Mouse (Mus musculus) midbrain, embryonic 11.5 days (tissue): ENCODE results near the gene Tas1r3. TPM values are rescaled to one million over a fixed set of nuclear protein-coding genes. Genes with fewer than 3 reads are reported as not detected.

ENCODE experiments used
- ATAC-seq: fragments of 200-750 bp; cut with Nextera tagmentation; 2 replicates; pipeline ENCODE4 v1.8.0; 2017; ENCODE audit warnings: moderate TSS enrichment, moderate library complexity; ENCODE audit not compliant: low FRiP score
- DNase-seq: peaks from one replicate; pipeline ENCODE4 v3.0.0; 2015; ENCODE audit warnings: low spot score; ENCODE audit errors: missing footprints
- H3K27ac ChIP-seq: fragments of 300-500 bp; sonication (generic); 2 replicates; pipeline ENCODE4 v1.5.1; 2014; ENCODE audit warnings: low read depth, low read length
- H3K27me3 ChIP-seq: fragments of 300-500 bp; sonication (generic); 2 replicates; pipeline ENCODE4 v1.6.1; 2014; ENCODE audit warnings: mild to moderate bottlenecking, low read length, moderate library complexity, mixed read lengths; ENCODE audit not compliant: control insufficient read depth, insufficient read depth
- H3K36me3 ChIP-seq: fragments of 300-500 bp; sonication (generic); 2 replicates; pipeline ENCODE4 v1.6.1; 2014; ENCODE audit warnings: mild to moderate bottlenecking, low read length, moderate library complexity, mixed read lengths; ENCODE audit not compliant: control insufficient read depth, insufficient read depth
- H3K4me1 ChIP-seq: fragments of 300-500 bp; sonication (generic); 2 replicates; pipeline ENCODE4 v1.6.1; 2014; ENCODE audit warnings: low read length; ENCODE audit not compliant: control insufficient read depth, insufficient read depth
- H3K4me2 ChIP-seq: fragments of 300-500 bp; sonication (generic); 2 replicates; pipeline ENCODE4 v1.6.1; 2014; ENCODE audit warnings: mild to moderate bottlenecking, moderate library complexity
- H3K4me3 ChIP-seq: fragments of 300-500 bp; sonication (generic); 2 replicates; pipeline ENCODE4 v1.5.1; 2014; ENCODE audit warnings: low read depth, low read length
- H3K9ac ChIP-seq: fragments of 300-500 bp; sonication (generic); 2 replicates; pipeline ENCODE4 v1.6.1; 2014; ENCODE audit warnings: low read length
- H3K9me3 ChIP-seq: fragments of 300-500 bp; sonication (generic); 2 replicates; pipeline ENCODE4 v1.6.1; 2016; ENCODE audit warnings: low read length; ENCODE audit not compliant: control insufficient read depth
- WGBS: fragments of 180-500 bp; shearing (Covaris S2); extraction: QIAGEN DNeasy Blood & Tissue Kit; methylation state at CpG from one replicate; pipeline ENCODE4 v1.1.7; 2014; 5-methylcytosine and 5-hydroxymethylcytosine counted together
- polyA plus RNA-seq: library from polyadenylated mRNA; unstranded; fragments of >200 nt; fragmentation: Nextera tagmentation; extraction: Ambion mirVana; gene quantifications from 2 replicates; pipeline ENCODE4 v1.2.1, GENCODE M21; 2014

Tas1r3 gene
- polyA plus RNA-seq, 1 experiment from 2014 or later, result 0.34 TPM

DNA sequence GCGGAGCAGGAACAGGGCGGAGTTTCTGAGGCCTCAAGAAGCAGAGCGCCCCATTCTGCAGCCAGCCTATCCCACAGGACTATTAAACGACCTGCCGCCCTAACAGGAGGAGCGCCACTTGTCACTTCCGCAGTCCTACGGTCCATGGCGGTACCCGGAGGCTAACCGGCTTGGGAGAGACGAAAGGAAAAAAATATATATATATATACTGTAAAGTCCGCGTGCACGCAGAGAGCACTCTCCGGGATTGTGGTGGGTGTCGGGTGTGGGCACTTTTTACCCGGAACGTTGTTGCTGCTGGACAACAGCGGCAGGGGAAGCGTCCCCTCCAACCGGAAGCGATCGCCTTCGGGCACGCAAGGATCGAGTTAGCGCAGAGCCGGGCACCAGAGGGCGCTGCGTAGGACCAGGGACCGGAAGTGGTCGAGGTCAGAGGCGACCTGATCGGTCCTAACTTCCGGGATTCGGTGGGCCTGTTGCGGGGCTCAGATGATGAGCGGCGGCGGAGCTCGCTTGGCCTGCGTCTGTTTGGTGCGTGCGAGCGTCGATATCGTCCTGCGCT is 31.9 kb downstream of the Tas1r3 start, which contains the start of gene Aurkaip1:
TSS of gene Aurkaip1 (plus strand) at position 68 of the 562 bp plus-strand sequence.
- H3K4me2 ChIP-seq, result peak within 1 kb of the TSS; percentile 96
- ATAC-seq, result peak; percentile 95
- WGBS, result under 1% methylated on average over 49 of the region's 49 CpGs

DNA sequence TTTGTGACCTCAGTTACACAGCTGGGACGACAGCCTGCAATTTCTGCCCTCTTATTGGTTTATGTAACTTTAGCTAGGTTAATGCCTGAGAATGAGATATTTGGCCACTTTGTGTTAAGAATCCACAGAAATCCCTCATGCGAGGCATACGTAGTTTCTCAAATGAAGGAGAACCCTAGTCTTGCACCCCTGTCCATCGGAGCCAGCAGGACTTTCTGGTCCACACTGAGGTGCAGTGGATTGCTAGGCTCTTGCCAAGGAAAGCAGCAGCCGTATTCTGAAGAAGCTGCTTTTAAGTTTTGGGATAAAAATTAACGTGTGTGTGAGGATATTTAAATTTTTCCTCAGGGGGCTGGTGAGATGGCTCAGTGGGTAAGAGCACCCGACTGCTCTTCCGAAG is 32.6 kb downstream of the Tas1r3 start:
- peak overlapping the region; percentile 87; the same call in 1 of the 2 replicates for H3K4me3 ChIP-seq
- 63% methylated on average over 8 of the region's 8 CpGs for WGBS
- ATAC-seq (no peak), DNase-seq (no peak)
- H3K27me3 ChIP-seq, result no peaks in the 10 kb centered on the region
- H3K9ac ChIP-seq, result no peak overlapping the region
- no peak overlapping the region for H3K27ac ChIP-seq
- peak overlapping the region; percentile 96; the same call in 1 of the 2 replicates for H3K4me2 ChIP-seq
- H3K4me1 ChIP-seq, result peaks cover 8% of the 10 kb centered on the region
- no peaks in the 10 kb centered on the region for H3K9me3 ChIP-seq
- peaks cover 7% of the 10 kb centered on the region for H3K36me3 ChIP-seq

More for the DNA sequence above, 31.9 kb downstream of the Tas1r3 start, which contains the start of gene Aurkaip1:
- Histone ChIP-seq H3K4me3 (peak within 1 kb of the TSS; percentile 87), H3K27ac (peak within 1 kb of the TSS; percentile 80), H3K9me3 (no peaks in the 10 kb centered on the region), H3K4me1 (peaks cover 8% of the 10 kb centered on the region), H3K36me3 (peaks cover 7% of the 10 kb centered on the region; the same call in 1 of the 2 replicates), H3K27me3 (no peaks in the 10 kb centered on the region), H3K9ac (peak within 1 kb of the TSS; percentile 90)
- DNase-seq, result peak; percentile 100

DNA sequence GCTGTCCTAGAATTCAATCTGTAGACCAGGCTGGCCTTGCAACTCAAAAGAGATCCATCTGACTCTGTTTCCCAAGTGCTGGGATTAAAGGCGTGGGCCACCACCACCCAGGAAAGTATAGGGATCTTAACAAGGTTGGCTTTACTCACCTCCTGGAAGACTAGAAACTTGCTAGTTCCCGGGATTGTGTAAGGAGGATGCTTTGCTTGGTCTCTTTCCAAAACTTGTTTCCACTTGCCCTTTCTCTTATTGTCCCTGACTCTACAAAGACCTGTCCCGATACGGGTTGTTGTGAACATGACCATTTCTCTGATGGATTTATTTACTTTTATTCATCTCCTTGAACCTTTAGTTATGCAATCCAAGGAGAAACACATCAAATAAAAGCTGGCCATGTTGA is 33.3 kb downstream of the Tas1r3 start:
- no peaks in the 10 kb centered on the region for H3K9me3 ChIP-seq
- H3K9ac ChIP-seq, result no peak overlapping the region
- peaks cover 8% of the 10 kb centered on the region for H3K4me1 ChIP-seq
- H3K36me3 ChIP-seq, result peaks cover 8% of the 10 kb centered on the region
- DNase-seq, result no peak
- 94% methylated on average over 4 of the region's 4 CpGs for WGBS
- no peaks in the 10 kb centered on the region for H3K27me3 ChIP-seq
- no peak overlapping the region for H3K27ac ChIP-seq
- ATAC-seq, result no peak
- H3K4me2 ChIP-seq, result no peak overlapping the region
- H3K4me3 ChIP-seq, result no peak overlapping the region

DNA sequence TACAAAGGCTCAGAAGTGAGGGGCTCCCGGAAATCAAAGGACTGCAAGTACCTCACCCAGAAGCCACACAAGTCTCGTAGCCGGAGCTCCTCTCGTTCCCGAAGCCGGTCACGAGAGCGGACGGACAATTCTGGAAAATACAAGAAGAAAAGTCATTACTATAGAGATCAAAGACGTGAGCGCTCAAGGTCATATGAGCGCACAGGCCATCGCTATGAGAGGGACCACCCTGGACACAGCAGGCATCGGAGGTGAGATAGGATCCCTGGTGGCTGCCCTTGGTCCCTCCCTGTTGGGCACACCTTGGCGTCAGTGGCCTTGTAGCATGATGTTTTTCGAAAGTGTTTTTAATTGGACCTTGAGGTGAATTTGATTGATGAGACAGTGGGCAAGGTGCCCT is 39.7 kb downstream of the Tas1r3 start:
- Histone ChIP-seq H3K9me3 (no peaks in the 10 kb centered on the region), H3K27me3 (no peaks in the 10 kb centered on the region)
- ATAC-seq, result no peak

DNA sequence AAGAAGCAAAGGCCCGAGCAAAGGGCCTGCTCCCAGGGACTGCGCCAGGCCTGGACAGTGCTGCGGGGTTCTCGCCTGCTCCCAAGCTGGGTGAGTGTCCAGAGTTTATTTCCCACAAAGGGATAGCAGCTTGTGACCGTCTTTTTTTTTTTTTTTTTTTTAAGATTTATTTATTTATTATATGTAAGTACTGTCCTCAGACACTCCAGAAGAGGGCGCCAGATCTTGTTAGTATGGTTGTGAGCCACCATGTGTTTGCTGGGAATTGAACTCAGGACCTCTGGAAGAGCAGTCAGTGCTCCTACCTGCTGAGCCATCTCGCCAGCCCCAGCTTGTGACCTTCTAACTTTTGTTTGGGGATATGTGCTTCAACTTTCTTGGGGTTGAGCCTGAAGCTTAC is 42.1 kb downstream of the Tas1r3 start:
- no peak for ATAC-seq
- Histone ChIP-seq H3K27me3 (no peaks in the 10 kb centered on the region), H3K4me1 (no peaks in the 10 kb centered on the region), H3K4me2 (no peak overlapping the region), H3K9ac (no peak overlapping the region), H3K4me3 (no peak overlapping the region), H3K36me3 (peaks cover 55% of the 10 kb centered on the region), H3K27ac (no peak overlapping the region), H3K9me3 (no peaks in the 10 kb centered on the region)
- 90% methylated on average over 7 of the region's 7 CpGs for WGBS
- no peak for DNase-seq

More for the DNA sequence above, 39.7 kb downstream of the Tas1r3 start:
- Histone ChIP-seq H3K4me2 (no peak overlapping the region), H3K36me3 (peaks cover 48% of the 10 kb centered on the region), H3K4me1 (no peaks in the 10 kb centered on the region), H3K27ac (no peak overlapping the region), H3K9ac (no peak overlapping the region), H3K4me3 (no peak overlapping the region)
- no peak for DNase-seq
- 97% methylated on average over 16 of the region's 16 CpGs for WGBS

DNA sequence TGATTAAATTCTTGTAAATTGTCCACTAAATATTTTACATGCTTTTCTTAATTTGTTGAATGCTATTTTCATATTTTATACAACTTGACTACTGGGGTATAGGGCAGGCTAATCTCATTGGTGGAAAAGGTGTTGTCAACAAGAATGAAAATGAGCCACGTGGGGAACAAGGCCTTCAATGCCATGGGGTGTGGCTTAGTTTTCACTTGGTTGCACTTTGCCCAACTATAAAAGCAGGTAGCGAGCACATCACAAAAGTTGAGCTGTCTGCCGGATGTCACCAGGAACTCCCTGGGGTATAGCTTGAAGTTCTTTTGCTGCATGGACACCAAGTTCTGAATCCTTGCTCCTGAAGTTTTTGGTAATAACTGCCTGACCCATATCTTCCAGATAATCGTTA is 45.6 kb downstream of the Tas1r3 start:
- no peak for ATAC-seq

DNA sequence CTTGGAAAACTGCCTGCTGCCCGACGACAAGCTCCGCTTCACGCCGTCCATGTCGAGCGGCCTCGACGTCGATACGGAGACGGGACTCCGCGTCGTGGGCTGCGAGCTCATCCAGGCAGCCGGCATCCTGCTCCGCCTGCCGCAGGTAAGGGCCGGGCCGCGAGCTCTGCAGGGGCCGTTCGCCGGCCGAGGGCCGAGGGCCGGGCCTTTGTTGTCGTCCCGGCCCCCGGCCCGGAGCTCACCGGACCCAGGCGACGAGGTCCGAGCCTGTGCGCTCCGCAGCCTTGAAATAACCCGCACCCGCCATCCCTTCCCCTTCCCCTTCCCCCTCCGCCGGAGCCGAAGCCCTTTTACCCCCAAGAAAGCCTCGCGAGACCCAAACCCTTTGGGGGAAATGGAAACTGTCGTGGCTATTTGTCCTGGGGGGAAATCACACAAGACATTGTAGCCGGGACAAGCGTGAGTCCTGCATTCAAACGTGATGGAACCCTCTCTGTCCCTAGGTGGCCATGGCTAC is 50.4 kb downstream of the Tas1r3 start:
- no peaks in the 10 kb centered on the region for H3K9me3 ChIP-seq
- peak overlapping the region; percentile 100 for H3K4me3 ChIP-seq
- peaks cover 15% of the 10 kb centered on the region for H3K4me1 ChIP-seq
- DNase-seq (peak; percentile 92), ATAC-seq (no peak; the same call in none of the 2 replicates)
- WGBS, result under 1% methylated on average over 46 of the region's 49 CpGs
- H3K9ac ChIP-seq, result peak overlapping the region; percentile 99
- peak overlapping the region; percentile 60 for H3K4me2 ChIP-seq
- H3K27me3 ChIP-seq, result no peaks in the 10 kb centered on the region
- peak overlapping the region; percentile 62 for H3K27ac ChIP-seq
- H3K36me3 ChIP-seq, result peaks cover 25% of the 10 kb centered on the region

More for the DNA sequence above, 45.6 kb downstream of the Tas1r3 start:
- no peak overlapping the region for H3K27ac ChIP-seq
- DNase-seq, result no peak
- peaks cover 11% of the 10 kb centered on the region for H3K4me1 ChIP-seq
- no peaks in the 10 kb centered on the region for H3K27me3 ChIP-seq
- no peak overlapping the region for H3K9ac ChIP-seq
- H3K4me2 ChIP-seq, result no peak overlapping the region
- no peaks in the 10 kb centered on the region for H3K9me3 ChIP-seq
- peaks cover 46% of the 10 kb centered on the region for H3K36me3 ChIP-seq
- no peak overlapping the region for H3K4me3 ChIP-seq
- 81% methylated on average over 4 of the region's 4 CpGs for WGBS

DNA sequence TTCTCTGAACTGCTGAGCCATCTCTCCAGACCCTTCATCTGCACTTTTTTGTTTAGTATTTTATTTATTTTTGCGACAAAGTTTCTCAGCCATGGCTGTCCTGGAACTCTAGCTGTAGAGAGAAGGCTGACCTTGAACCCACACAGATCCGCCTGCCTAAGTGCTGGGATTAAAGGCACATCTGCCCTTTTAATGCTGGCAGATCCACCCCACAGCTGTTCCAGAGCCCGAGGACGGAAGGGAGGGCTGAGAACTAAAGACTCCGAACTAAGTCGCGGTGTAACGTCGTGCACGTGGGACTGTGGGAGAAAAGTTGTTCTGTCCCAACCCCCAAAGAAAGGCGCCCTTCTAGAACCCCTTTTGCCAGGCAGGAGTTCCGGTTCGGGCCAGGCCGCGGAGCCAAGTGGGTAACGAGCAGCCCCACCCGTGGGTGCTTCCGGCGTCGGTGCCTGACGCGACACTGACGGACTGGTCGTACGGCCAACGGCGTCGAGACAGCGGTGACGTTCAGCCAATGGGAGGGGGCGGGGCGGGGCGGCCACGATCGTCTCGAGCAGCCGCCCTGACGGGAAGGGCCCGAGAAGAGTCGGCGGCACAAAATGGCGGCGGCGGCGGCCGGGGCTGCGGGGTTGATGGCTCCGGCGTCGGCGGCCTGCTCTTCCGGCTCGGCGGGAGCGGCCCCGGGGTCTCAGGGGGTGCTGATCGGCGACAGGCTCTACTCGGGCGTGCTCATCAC is 51.1 kb downstream of the Tas1r3 start, which contains the start of gene Ccnl2:
TSS of gene Ccnl2 (plus strand) at position 561 of the 736 bp plus-strand sequence.
- H3K27me3 ChIP-seq, result no peaks in the 10 kb centered on the region
- peak; percentile 99 for DNase-seq
- WGBS, result under 1% methylated on average over 60 of the region's 60 CpGs
- H3K9me3 ChIP-seq, result no peaks in the 10 kb centered on the region
- peaks cover 22% of the 10 kb centered on the region for H3K36me3 ChIP-seq
- H3K4me2 ChIP-seq, result peak within 1 kb of the TSS; percentile 60
- H3K4me1 ChIP-seq, result peaks cover 15% of the 10 kb centered on the region
- peak; percentile 99 for ATAC-seq
- peak within 1 kb of the TSS; percentile 100 for H3K4me3 ChIP-seq
- H3K9ac ChIP-seq, result peak within 1 kb of the TSS; percentile 99
- peak within 1 kb of the TSS; percentile 62 for H3K27ac ChIP-seq
